Mouse (Mus musculus): Measurements from ENCODE around the gene Adamts9. TPM values are rescaled to one million over a fixed set of nuclear protein-coding genes. Genes with fewer than 3 reads are reported as not detected.

Gene Adamts9
- polyA plus RNA-seq (2014; fragmentation: Illumina TruSeq; extraction: RNeasy Lipid Tissue Mini Kit (QIAGEN cat#74804); ENCODE audit: insufficient read depth, low read depth, low replicate concordance): 4.3 TPM

DNA sequence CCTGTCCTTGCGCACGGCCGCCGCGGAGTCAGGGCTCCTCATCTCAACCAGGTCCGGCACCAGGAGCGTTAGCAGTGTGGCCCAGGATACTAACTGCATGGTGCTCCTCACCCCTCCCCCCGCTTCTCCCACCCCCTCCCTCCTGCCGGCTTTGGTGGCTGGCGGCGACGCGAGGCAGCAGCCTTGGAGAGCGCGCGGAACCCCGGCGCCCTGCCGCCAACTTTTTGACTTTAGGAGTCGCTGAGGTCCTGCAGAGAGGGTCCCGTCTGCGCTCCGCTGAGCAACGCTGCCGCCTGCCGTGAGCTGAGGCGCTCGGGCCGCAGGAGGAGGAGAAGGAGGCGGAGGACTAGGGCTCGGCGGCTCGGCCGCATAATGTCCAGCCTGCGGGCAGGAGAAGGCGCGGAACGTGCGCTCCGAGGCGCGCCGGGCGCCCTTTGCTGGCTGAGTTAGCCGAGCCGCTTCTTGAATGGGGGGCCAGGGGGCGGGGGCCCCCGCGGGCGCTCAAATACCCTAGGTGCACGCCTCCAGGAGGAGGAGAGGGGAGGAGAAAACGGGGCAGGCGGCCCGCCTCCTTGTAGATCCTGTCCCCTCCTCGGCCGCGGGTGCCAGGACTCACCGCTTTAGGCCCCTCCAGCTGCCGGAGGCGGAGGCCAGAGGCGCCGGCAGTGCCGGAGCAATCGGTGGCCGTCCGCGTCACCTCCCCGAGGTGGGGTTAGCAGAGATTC, at the start of gene Adamts9:
TSS of gene Adamts9 (minus strand) at position 436 of the 725 bp plus-strand sequence.

DNA sequence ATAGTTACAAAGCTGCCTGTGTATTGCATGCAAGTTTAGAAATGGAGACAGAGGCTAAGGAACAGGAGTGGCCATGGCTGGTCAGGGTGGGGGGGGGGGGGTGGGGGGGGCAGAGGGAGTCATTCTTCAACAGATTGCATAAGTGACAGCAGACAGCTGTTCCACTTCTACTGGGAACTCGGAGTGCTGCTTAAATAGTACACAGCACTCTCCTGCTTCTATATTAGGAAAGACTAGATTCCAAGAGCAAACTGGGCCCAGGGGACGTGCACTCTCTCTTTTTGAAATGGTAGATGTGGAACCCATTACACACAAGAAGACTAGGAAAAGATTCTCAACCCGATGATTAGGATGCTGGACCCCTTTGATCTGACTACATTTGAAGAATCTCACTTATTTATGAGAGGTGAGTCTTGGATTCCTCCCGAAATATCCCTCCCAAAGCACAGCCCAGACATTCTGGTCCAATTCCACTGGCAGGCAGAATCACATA, 74.2 kb downstream of the Adamts9 start, which contains the start of gene Gm15737:
TSS of gene Gm15737 (plus strand) at position 269 of the 493 bp plus-strand sequence.

GRCm38 (mm10) chr6:92816311-92816751, 127.0 kb downstream of the Adamts9 start, which contains the start of gene A730049H05Rik:
TSS of gene A730049H05Rik (plus strand) at chr6:92816478.

Other genes with a start within 250 kb of the Adamts9 start
- 12.8 TPM for gene Prickle2, start 237.3 kb downstream of the Adamts9 start, polyA plus RNA-seq (2014; fragmentation: Illumina TruSeq; extraction: RNeasy Lipid Tissue Mini Kit (QIAGEN cat#74804); ENCODE audit: insufficient read depth, low read depth, low replicate concordance)
- 0.86 TPM for gene A730049H05Rik, start 127.0 kb downstream of the Adamts9 start, polyA plus RNA-seq (2014; fragmentation: Illumina TruSeq; extraction: RNeasy Lipid Tissue Mini Kit (QIAGEN cat#74804); ENCODE audit: insufficient read depth, low read depth, low replicate concordance)
- not detected for gene Gm15737, start 74.1 kb downstream of the Adamts9 start, polyA plus RNA-seq (2014; fragmentation: Illumina TruSeq; extraction: RNeasy Lipid Tissue Mini Kit (QIAGEN cat#74804); ENCODE audit: insufficient read depth, low read depth, low replicate concordance)

All from lung, adult 10 weeks (tissue).